In the genomic region with DNA sequence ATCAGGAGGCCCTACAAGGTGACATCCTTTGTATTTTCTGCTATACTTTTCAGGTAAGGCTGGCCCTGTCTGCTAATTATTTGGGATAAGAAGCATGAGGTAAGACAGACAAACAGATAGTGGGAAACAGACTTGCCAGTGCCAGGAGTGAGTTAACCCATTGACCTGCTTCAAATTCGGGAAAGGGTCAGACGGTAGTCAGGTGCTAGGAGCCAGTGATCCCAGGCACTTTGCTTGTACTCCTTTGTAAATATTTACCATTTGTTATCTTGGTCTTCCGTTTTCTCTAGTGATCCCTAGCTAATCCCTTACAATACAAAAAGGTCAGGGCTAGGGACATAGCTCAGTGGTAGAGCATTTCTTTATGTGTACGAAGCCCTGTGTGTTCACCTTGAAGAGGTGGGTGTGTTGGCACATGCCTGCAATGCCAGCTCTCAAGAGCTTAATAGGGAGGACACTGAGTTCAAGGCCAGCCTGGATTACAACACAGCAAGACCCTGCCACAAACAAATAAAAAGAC, we compare ENCODE assay signal across 29 mouse cellular contexts.
"Had no signal": no experiment of that assay in that cellular context is flagged by ENCODE, and none has a peak within 500 bp of the region (broad histone marks: within the 10 kb centered on the region; RNA-seq: fewer than 3 reads in every experiment).

No protein-coding gene starts in this region.

- H3K36me3 ChIP-seq: embryonic facial prominence, embryonic 10.5 days; embryonic facial prominence, embryonic 12.5 days; embryonic facial prominence, embryonic 13.5 days; embryonic facial prominence, embryonic 15.5 days; forebrain, embryonic 10.5 days; forebrain, embryonic 12.5 days; forebrain, embryonic 15.5 days had no signal

- H3K4me2 ChIP-seq: embryonic facial prominence, embryonic 12.5 days; embryonic facial prominence, embryonic 13.5 days; embryonic facial prominence, embryonic 15.5 days; forebrain, embryonic 12.5 days; forebrain, embryonic 13.5 days; forebrain, embryonic 15.5 days had no signal

- H3K4me1 ChIP-seq: embryonic facial prominence, embryonic 12.5 days had no signal

- H3K27me3 ChIP-seq: embryonic facial prominence, embryonic 12.5 days; embryonic facial prominence, embryonic 13.5 days; embryonic facial prominence, embryonic 15.5 days; forebrain, embryonic 15.5 days had no signal

- ATAC-seq: forebrain, embryonic 13.5 days; forebrain, embryonic 14.5 days; forebrain, embryonic 15.5 days; forebrain, embryonic 16.5 days; forebrain, postnatal 0 days had no signal

- H3K9me3 ChIP-seq: embryonic facial prominence, embryonic 10.5 days; embryonic facial prominence, embryonic 12.5 days; embryonic facial prominence, embryonic 13.5 days; embryonic facial prominence, embryonic 15.5 days; forebrain, embryonic 10.5 days; forebrain, embryonic 12.5 days; forebrain, embryonic 13.5 days; forebrain, embryonic 15.5 days had no signal

- DNase-seq: cerebellum, adult 18-20 months; cerebellum, adult 2 months; cerebellum, adult 8-10 months; cerebellum, adult 9-10 months; cerebellum, adult 9-11 months; cerebellum, postnatal 10 days; cerebellum, postnatal 14 days; cerebellum, postnatal 25 days; cerebellum, postnatal 36 days; embryo, embryonic 11 days; forebrain, postnatal 0 days; gastrocnemius, adult 2 months; gastrocnemius, postnatal 10 days; gastrocnemius, postnatal 14 days; gastrocnemius, postnatal 25 days; gastrocnemius, postnatal 36 days; heart, adult 11 months; heart, adult 18-20 months had no signal

- H3K4me3 ChIP-seq: embryonic facial prominence, embryonic 10.5 days; embryonic facial prominence, embryonic 12.5 days; embryonic facial prominence, embryonic 13.5 days; embryonic facial prominence, embryonic 15.5 days; erythroblast, embryonic 14.5 days; forebrain, embryonic 10.5 days; forebrain, embryonic 12.5 days; forebrain, embryonic 13.5 days; forebrain, embryonic 15.5 days; gastrocnemius, adult 2 months had no signal

- H3K27ac ChIP-seq: embryonic facial prominence, embryonic 10.5 days; embryonic facial prominence, embryonic 12.5 days; embryonic facial prominence, embryonic 13.5 days; embryonic facial prominence, embryonic 15.5 days; forebrain, embryonic 12.5 days; forebrain, embryonic 13.5 days; forebrain, embryonic 15.5 days; gastrocnemius, adult 2 months had no signal

- H3K9ac ChIP-seq: embryonic facial prominence, embryonic 12.5 days; embryonic facial prominence, embryonic 13.5 days; embryonic facial prominence, embryonic 15.5 days; forebrain, embryonic 12.5 days; forebrain, embryonic 13.5 days; forebrain, embryonic 15.5 days; forebrain, postnatal 0 days had no signal
